Mouse (Mus musculus) forebrain, postnatal 0 days (tissue): Measurements from ENCODE around the gene Hoxb5. TPM values are rescaled to one million over a fixed set of nuclear protein-coding genes. Genes with fewer than 3 reads are reported as not detected.

Source experiments
- ATAC-seq: fragments of 200-750 bp; cut with Nextera tagmentation; 2 replicates; pipeline ENCODE4 v1.8.0; 2017; ENCODE audit warnings: mild to moderate bottlenecking, moderate library complexity
- DNase-seq: peaks from one replicate; pipeline ENCODE4 v3.0.0-alpha.2; 2015
- H3K27ac ChIP-seq: fragments of 300-500 bp; sonication (generic); 2 replicates; pipeline ENCODE4 v1.5.1; 2014; ENCODE audit warnings: low read depth, mild to moderate bottlenecking, antibody characterized with exemption, low read length, moderate library complexity, mixed read lengths
- H3K27me3 ChIP-seq: fragments of 300-500 bp; sonication (generic); 2 replicates; pipeline ENCODE4 v1.6.1; 2014; ENCODE audit warnings: mild to moderate bottlenecking, low read length, mixed read lengths; ENCODE audit not compliant: insufficient read depth
- H3K36me3 ChIP-seq: fragments of 300-500 bp; sonication (generic); 2 replicates; pipeline ENCODE4 v1.6.1; 2014; ENCODE audit warnings: mild to moderate bottlenecking, moderate library complexity; ENCODE audit not compliant: insufficient read depth
- H3K4me1 ChIP-seq: fragments of 300-500 bp; sonication (generic); 2 replicates; pipeline ENCODE4 v1.6.1; 2014; ENCODE audit warnings: antibody characterized with exemption; ENCODE audit not compliant: insufficient read depth
- H3K4me2 ChIP-seq: fragments of 300-500 bp; sonication (generic); 2 replicates; pipeline ENCODE4 v1.6.1; 2014; ENCODE audit warnings: low read depth, mild to moderate bottlenecking, moderate library complexity
- H3K4me3 ChIP-seq: fragments of 300-500 bp; sonication (generic); 2 replicates; pipeline ENCODE4 v1.5.1; 2014; ENCODE audit warnings: low read depth, low read length, mixed read lengths
- H3K9ac ChIP-seq: fragments of 300-500 bp; sonication (generic); 2 replicates; pipeline ENCODE4 v1.6.1; 2014; ENCODE audit warnings: mild to moderate bottlenecking
- H3K9me3 ChIP-seq: fragments of 300-500 bp; sonication (generic); 2 replicates; pipeline ENCODE4 v1.6.1; 2016; ENCODE audit warnings: low read length
- CTCF ChIP-seq: sonication (generic); IDR thresholded peaks from 2 replicates; pipeline ENCODE4 v1.5.1; 2016; ENCODE audit warnings: antibody characterized with exemption, control low read depth, low read depth
- WGBS: fragments of 180-500 bp; shearing (Covaris S2); extraction: QIAGEN DNeasy Blood & Tissue Kit; methylation state at CpG from one replicate; pipeline ENCODE4 v1.1.7; 2014; 5-methylcytosine and 5-hydroxymethylcytosine counted together
- polyA plus RNA-seq: library from polyadenylated mRNA; unstranded; fragments of >200 nt; fragmentation: Nextera tagmentation; extraction: Ambion mirVana; gene quantifications from 2 replicates; pipeline ENCODE4 v1.2.1, GENCODE M21; 2015
- total RNA-seq: library from RNA; depleted of rRNA; stranded (reverse); fragments of >200 nt; gene quantifications from 2 replicates; pipeline ENCODE4 v1.2.3, GENCODE M21; 2014

The Hoxb5 gene
- total and polyA plus RNA-seq, 2 experiments from 2014 or later = not detected

GRCm38 (mm10) chr11:96265954-96266353 is 37.2 kb upstream of the Hoxb5 start:
- no peak for TF ChIP-seq CTCF
- WGBS = 2% methylated on average over 7 of the region's 7 CpGs
- ATAC-seq = no peak

GRCm38 (mm10) chr11:96267021-96267920 is 35.9 kb upstream of the Hoxb5 start:
- WGBS = 12% methylated on average over 7 of the region's 7 CpGs
- Histone ChIP-seq H3K4me2 (no peak overlapping the region), H3K4me1 (no peaks in the 10 kb centered on the region), H3K4me3 (no peak overlapping the region), H3K36me3 (no peaks in the 10 kb centered on the region), H3K27ac (no peak overlapping the region), H3K9ac (no peak overlapping the region), H3K9me3 (no peaks in the 10 kb centered on the region), H3K27me3 (peaks cover 97% of the 10 kb centered on the region)
- ATAC-seq (no peak), DNase-seq (no peak)
- TF ChIP-seq CTCF = no peak

More at GRCm38 (mm10) chr11:96265954-96266353, 37.2 kb upstream of the Hoxb5 start:
- peaks cover 99% of the 10 kb centered on the region for H3K27me3 ChIP-seq
- H3K36me3 ChIP-seq = no peaks in the 10 kb centered on the region
- no peaks in the 10 kb centered on the region for H3K4me1 ChIP-seq
- H3K9ac ChIP-seq = no peak overlapping the region
- no peak overlapping the region for H3K4me3 ChIP-seq
- no peaks in the 10 kb centered on the region for H3K9me3 ChIP-seq
- no peak for DNase-seq
- no peak overlapping the region for H3K27ac ChIP-seq
- H3K4me2 ChIP-seq = no peak overlapping the region

- Histone ChIP-seq H3K4me1 (no peaks in the 10 kb centered on the region), H3K27ac (no peak overlapping the region), H3K4me2 (no peak overlapping the region), H3K9ac (no peak overlapping the region), H3K4me3 (no peak overlapping the region), H3K36me3 (no peaks in the 10 kb centered on the region), H3K9me3 (no peaks in the 10 kb centered on the region), H3K27me3 (peaks cover 97% of the 10 kb centered on the region)
- no peak for ATAC-seq
- no peak for DNase-seq
- 7% methylated on average over 1 of the region's 1 CpGs for WGBS
- TF ChIP-seq CTCF = no peak
Observed at GRCm38 (mm10) chr11:96268031-96268745, 34.9 kb upstream of the Hoxb5 start.

GRCm38 (mm10) chr11:96269869-96270268 is 33.3 kb upstream of the Hoxb5 start:
- Histone ChIP-seq H3K36me3 (no peaks in the 10 kb centered on the region), H3K4me3 (no peak overlapping the region), H3K9me3 (no peaks in the 10 kb centered on the region), H3K4me2 (no peak overlapping the region), H3K27ac (no peak overlapping the region), H3K9ac (no peak overlapping the region), H3K4me1 (no peaks in the 10 kb centered on the region), H3K27me3 (peaks cover 98% of the 10 kb centered on the region)
- no peak for TF ChIP-seq CTCF
- under 1% methylated on average over 19 of the region's 19 CpGs for WGBS
- ATAC-seq (no peak), DNase-seq (no peak)

GRCm38 (mm10) chr11:96270996-96271540 is 32.1 kb upstream of the Hoxb5 start, which contains the start of gene Hoxb9:
Gene Hoxb9, plus strand, starts transcription at chr11:96271457.
- no peak within 1 kb of the TSS for H3K9ac ChIP-seq
- peaks cover 98% of the 10 kb centered on the region for H3K27me3 ChIP-seq
- no peaks in the 10 kb centered on the region for H3K36me3 ChIP-seq
- no peak for DNase-seq
- no peaks in the 10 kb centered on the region for H3K4me1 ChIP-seq
- no peak within 1 kb of the TSS for H3K4me2 ChIP-seq
- 2% methylated on average over 40 of the region's 40 CpGs for WGBS
- ATAC-seq = no peak
- no peak for TF ChIP-seq CTCF
- no peak within 1 kb of the TSS for H3K27ac ChIP-seq
- no peak within 1 kb of the TSS for H3K4me3 ChIP-seq
- no peaks in the 10 kb centered on the region for H3K9me3 ChIP-seq

- Histone ChIP-seq H3K9ac (no peak overlapping the region), H3K4me3 (no peak overlapping the region)
Observed at GRCm38 (mm10) chr11:96271541-96272011, 31.6 kb upstream of the Hoxb5 start.

More at GRCm38 (mm10) chr11:96271541-96272011, 31.6 kb upstream of the Hoxb5 start:
- ATAC-seq = no peak
- H3K27ac ChIP-seq = no peak overlapping the region
- H3K36me3 ChIP-seq = no peaks in the 10 kb centered on the region
- no peak for TF ChIP-seq CTCF
- peaks cover 98% of the 10 kb centered on the region for H3K27me3 ChIP-seq
- no peak for DNase-seq
- H3K9me3 ChIP-seq = no peaks in the 10 kb centered on the region
- no peak overlapping the region for H3K4me2 ChIP-seq
- 3% methylated on average over 51 of the region's 52 CpGs for WGBS
- no peaks in the 10 kb centered on the region for H3K4me1 ChIP-seq
